Mouse (Mus musculus) forebrain, postnatal 0 days (tissue): ENCODE data around the gene Ptgfrn. TPM values are rescaled to one million over a fixed set of nuclear protein-coding genes. Genes with fewer than 3 reads are reported as not detected.

Source experiments
- ATAC-seq: fragments of 200-750 bp; cut with Nextera tagmentation; 2 replicates; pipeline ENCODE4 v1.8.0; 2017; ENCODE audit warnings: mild to moderate bottlenecking, moderate library complexity
- DNase-seq: peaks from one replicate; pipeline ENCODE4 v3.0.0-alpha.2; 2015
- H3K27ac ChIP-seq: fragments of 300-500 bp; sonication (generic); 2 replicates; pipeline ENCODE4 v1.5.1; 2014; ENCODE audit warnings: low read depth, mild to moderate bottlenecking, antibody characterized with exemption, low read length, moderate library complexity, mixed read lengths
- H3K27me3 ChIP-seq: fragments of 300-500 bp; sonication (generic); 2 replicates; pipeline ENCODE4 v1.6.1; 2014; ENCODE audit warnings: mild to moderate bottlenecking, low read length, mixed read lengths; ENCODE audit not compliant: insufficient read depth
- H3K36me3 ChIP-seq: fragments of 300-500 bp; sonication (generic); 2 replicates; pipeline ENCODE4 v1.6.1; 2014; ENCODE audit warnings: mild to moderate bottlenecking, moderate library complexity; ENCODE audit not compliant: insufficient read depth
- H3K4me1 ChIP-seq: fragments of 300-500 bp; sonication (generic); 2 replicates; pipeline ENCODE4 v1.6.1; 2014; ENCODE audit warnings: antibody characterized with exemption; ENCODE audit not compliant: insufficient read depth
- H3K4me2 ChIP-seq: fragments of 300-500 bp; sonication (generic); 2 replicates; pipeline ENCODE4 v1.6.1; 2014; ENCODE audit warnings: low read depth, mild to moderate bottlenecking, moderate library complexity
- H3K4me3 ChIP-seq: fragments of 300-500 bp; sonication (generic); 2 replicates; pipeline ENCODE4 v1.5.1; 2014; ENCODE audit warnings: low read depth, low read length, mixed read lengths
- H3K9ac ChIP-seq: fragments of 300-500 bp; sonication (generic); 2 replicates; pipeline ENCODE4 v1.6.1; 2014; ENCODE audit warnings: mild to moderate bottlenecking
- H3K9me3 ChIP-seq: fragments of 300-500 bp; sonication (generic); 2 replicates; pipeline ENCODE4 v1.6.1; 2016; ENCODE audit warnings: low read length
- CTCF ChIP-seq: sonication (generic); IDR thresholded peaks from 2 replicates; pipeline ENCODE4 v1.5.1; 2016; ENCODE audit warnings: antibody characterized with exemption, control low read depth, low read depth
- WGBS: fragments of 180-500 bp; shearing (Covaris S2); extraction: QIAGEN DNeasy Blood & Tissue Kit; methylation state at CpG from one replicate; pipeline ENCODE4 v1.1.7; 2014; 5-methylcytosine and 5-hydroxymethylcytosine counted together
- polyA plus RNA-seq: library from polyadenylated mRNA; unstranded; fragments of >200 nt; fragmentation: Nextera tagmentation; extraction: Ambion mirVana; gene quantifications from 2 replicates; pipeline ENCODE4 v1.2.1, GENCODE M21; 2015
- total RNA-seq: library from RNA; depleted of rRNA; stranded (reverse); fragments of >200 nt; gene quantifications from 2 replicates; pipeline ENCODE4 v1.2.3, GENCODE M21; 2014

The Ptgfrn gene
- total and polyA plus RNA-seq, 2 experiments from 2014 or later: 3.2 to 40.2 TPM

GRCm38 (mm10) chr3:101058203-101058602 is 51.9 kb downstream of the Ptgfrn start:
- H3K27me3 ChIP-seq: no peaks in the 10 kb centered on the region
- no peak overlapping the region for H3K4me3 ChIP-seq
- 95% methylated on average over 2 of the region's 2 CpGs for whole genome bisulfite sequencing
- no peak overlapping the region for H3K4me2 ChIP-seq
- no peak for TF ChIP-seq CTCF
- no peaks in the 10 kb centered on the region for H3K9me3 ChIP-seq
- no peaks in the 10 kb centered on the region for H3K4me1 ChIP-seq
- H3K36me3 ChIP-seq: peaks cover 17% of the 10 kb centered on the region
- H3K9ac ChIP-seq: no peak overlapping the region
- no peak overlapping the region for H3K27ac ChIP-seq
- DNase-seq (no peak), ATAC-seq (no peak)

DNA sequence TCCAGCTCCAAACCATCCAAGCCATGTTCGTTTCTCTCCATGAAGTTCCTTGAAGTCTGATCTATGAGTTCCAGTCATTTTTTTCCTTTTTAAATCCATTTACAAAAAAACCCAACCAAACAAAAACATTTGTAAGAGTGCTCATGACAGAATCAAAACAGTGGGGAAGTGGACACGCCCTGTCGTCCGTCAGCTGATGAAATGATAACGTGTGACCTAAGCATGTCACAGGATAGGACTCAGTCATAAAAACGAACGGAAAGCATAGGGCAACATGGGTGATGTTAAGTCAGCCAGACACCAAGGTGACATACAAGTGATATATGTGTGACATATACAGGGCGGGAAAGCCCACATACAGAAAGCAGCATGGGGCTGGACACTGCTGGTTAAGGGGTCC is 54.9 kb downstream of the Ptgfrn start:
- ATAC-seq (no peak), DNase-seq (no peak)
- H3K4me2 ChIP-seq: no peak overlapping the region
- no peak for TF ChIP-seq CTCF
- H3K27ac ChIP-seq: no peak overlapping the region
- H3K36me3 ChIP-seq: peaks cover 12% of the 10 kb centered on the region; the same call in 1 of the 2 replicates
- H3K4me1 ChIP-seq: no peaks in the 10 kb centered on the region
- no peak overlapping the region for H3K4me3 ChIP-seq
- H3K9me3 ChIP-seq: no peaks in the 10 kb centered on the region
- no peak overlapping the region for H3K9ac ChIP-seq
- WGBS: 93% methylated on average over 8 of the region's 8 CpGs
- H3K27me3 ChIP-seq: no peaks in the 10 kb centered on the region

DNA sequence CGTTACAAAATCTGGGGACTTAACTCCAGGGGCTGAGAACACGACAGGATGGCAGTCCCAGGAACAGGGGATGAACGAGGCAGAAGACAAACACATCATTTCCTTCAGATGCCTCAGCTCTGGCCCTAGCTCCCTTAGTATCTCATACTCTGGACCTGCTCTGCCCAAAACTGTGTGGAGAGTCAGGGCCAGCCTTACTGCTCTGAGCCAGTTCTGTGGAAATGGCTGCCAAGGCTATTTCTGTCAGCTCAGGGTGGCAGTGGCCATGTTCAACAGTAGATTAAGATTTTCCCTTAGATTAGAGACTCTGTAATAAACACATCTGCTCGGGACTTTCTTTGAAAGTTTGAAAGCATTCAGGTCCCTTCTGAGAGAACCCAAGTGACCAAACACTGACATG is 58.5 kb downstream of the Ptgfrn start:
- Histone ChIP-seq H3K4me2 (no peak overlapping the region), H3K27ac (no peak overlapping the region), H3K9me3 (no peaks in the 10 kb centered on the region), H3K27me3 (no peaks in the 10 kb centered on the region), H3K9ac (no peak overlapping the region), H3K4me3 (no peak overlapping the region), H3K4me1 (no peaks in the 10 kb centered on the region), H3K36me3 (peaks cover 11% of the 10 kb centered on the region)
- ATAC-seq: no peak
- DNase-seq: no peak
- 81% methylated on average over 4 of the region's 4 CpGs for WGBS
- no peak for TF ChIP-seq CTCF

DNA sequence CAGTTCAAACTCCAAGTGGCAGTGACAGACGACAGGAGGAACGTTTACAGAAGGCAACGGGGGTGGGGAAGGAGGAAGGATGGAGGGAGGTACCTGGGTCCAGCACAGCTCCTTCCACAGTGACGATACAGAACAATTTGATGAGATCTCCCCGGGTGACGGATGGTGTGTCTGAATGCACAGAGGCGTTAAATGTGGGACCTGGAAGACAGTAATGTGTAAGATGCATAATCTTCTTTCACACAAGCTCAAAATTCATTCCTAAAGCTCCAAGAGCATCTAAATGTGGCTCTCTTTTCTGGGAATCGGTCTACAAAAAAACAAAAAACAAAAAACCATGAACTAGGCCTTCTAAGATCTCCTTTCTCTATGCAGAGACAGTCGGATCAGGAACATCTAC is 60.1 kb downstream of the Ptgfrn start:
- ATAC-seq (no peak), DNase-seq (no peak)
- no peak overlapping the region for H3K9ac ChIP-seq
- H3K4me3 ChIP-seq: no peak overlapping the region
- no peaks in the 10 kb centered on the region for H3K27me3 ChIP-seq
- H3K9me3 ChIP-seq: no peaks in the 10 kb centered on the region
- no peaks in the 10 kb centered on the region for H3K4me1 ChIP-seq
- no peak overlapping the region for H3K4me2 ChIP-seq
- TF ChIP-seq CTCF: no peak
- no peak overlapping the region for H3K27ac ChIP-seq
- WGBS: 79% methylated on average over 9 of the region's 9 CpGs
- H3K36me3 ChIP-seq: peaks cover 6% of the 10 kb centered on the region; the same call in 1 of the 2 replicates

DNA sequence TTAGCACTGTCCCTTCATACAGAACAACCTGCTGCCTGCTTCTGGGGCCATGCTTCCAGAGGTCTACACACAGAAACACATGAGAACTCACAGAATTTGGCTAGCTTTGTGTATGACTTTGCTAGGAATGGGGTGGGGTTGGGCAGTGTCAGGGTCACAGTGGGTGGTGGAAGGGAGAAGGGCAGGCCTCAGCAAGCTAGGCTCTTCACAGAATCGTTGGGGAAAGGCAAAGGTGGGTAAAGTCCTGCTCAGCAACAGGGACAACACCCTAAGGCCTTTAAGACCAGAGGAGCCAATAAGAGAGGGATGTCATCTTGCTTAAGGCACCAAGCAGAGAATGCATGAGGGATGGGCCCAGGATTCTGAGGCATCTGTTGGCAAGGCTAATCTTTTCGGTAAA is 61.3 kb downstream of the Ptgfrn start:
- no peak overlapping the region for H3K27ac ChIP-seq
- DNase-seq (no peak), ATAC-seq (no peak)
- H3K4me1 ChIP-seq: no peaks in the 10 kb centered on the region
- 59% methylated on average over 2 of the region's 2 CpGs for WGBS
- no peak overlapping the region for H3K9ac ChIP-seq
- H3K4me2 ChIP-seq: no peak overlapping the region
- H3K36me3 ChIP-seq: peaks cover 8% of the 10 kb centered on the region; the same call in 1 of the 2 replicates
- H3K4me3 ChIP-seq: no peak overlapping the region
- TF ChIP-seq CTCF: no peak
- H3K27me3 ChIP-seq: no peaks in the 10 kb centered on the region
- H3K9me3 ChIP-seq: no peaks in the 10 kb centered on the region

- no peak for TF ChIP-seq CTCF
- H3K36me3 ChIP-seq: peaks cover 8% of the 10 kb centered on the region; the same call in 1 of the 2 replicates
- 0 out of 2 replicates have a peak, but pooled peaks cover 3% of the 10 kb centered on the region for H3K4me1 ChIP-seq
- H3K9ac ChIP-seq: no peak overlapping the region
- H3K9me3 ChIP-seq: no peaks in the 10 kb centered on the region
- H3K4me2 ChIP-seq: no peak overlapping the region
- H3K4me3 ChIP-seq: no peak overlapping the region
- DNase-seq: peak; percentile 46
- H3K27me3 ChIP-seq: no peaks in the 10 kb centered on the region
- no peak overlapping the region for H3K27ac ChIP-seq
- WGBS: 62% methylated on average over 15 of the region's 15 CpGs
- ATAC-seq: peak; percentile 46; the same call in 1 of the 2 replicates
These were observed 62.3 kb downstream of the Ptgfrn start for GRCm38 (mm10) chr3:101047586-101048275.

- H3K27ac ChIP-seq: no peak overlapping the region
- DNase-seq: no peak
- H3K4me3 ChIP-seq: no peak overlapping the region
- no peaks in the 10 kb centered on the region for H3K27me3 ChIP-seq
- no peak overlapping the region for H3K4me2 ChIP-seq
- H3K4me1 ChIP-seq: 0 out of 2 replicates have a peak, but pooled peaks cover 3% of the 10 kb centered on the region
- H3K9ac ChIP-seq: no peak overlapping the region
- no peaks in the 10 kb centered on the region for H3K9me3 ChIP-seq
- H3K36me3 ChIP-seq: peaks cover 8% of the 10 kb centered on the region; the same call in 1 of the 2 replicates
- 93% methylated on average over 15 of the region's 15 CpGs for WGBS
- TF ChIP-seq CTCF: no peak
- ATAC-seq: no peak
These were observed 64.6 kb downstream of the Ptgfrn start for GRCm38 (mm10) chr3:101045431-101045830.
